Mouse (Mus musculus) G1E (cell line): ENCODE results near the gene Mplkip.

ENCODE experiments used
- CTCF ChIP-seq: IDR thresholded peaks from 2 replicates; pipeline ENCODE4 v1.5.1; 2012; ENCODE audit warnings: low read depth, low read length, inconsistent platforms, mixed read lengths
- GATA1 ChIP-seq: IDR thresholded peaks from 2 replicates; pipeline ENCODE4 v1.6.1; 2012; ENCODE audit warnings: borderline replicate concordance, low read length, inconsistent platforms, mixed read lengths

DNA sequence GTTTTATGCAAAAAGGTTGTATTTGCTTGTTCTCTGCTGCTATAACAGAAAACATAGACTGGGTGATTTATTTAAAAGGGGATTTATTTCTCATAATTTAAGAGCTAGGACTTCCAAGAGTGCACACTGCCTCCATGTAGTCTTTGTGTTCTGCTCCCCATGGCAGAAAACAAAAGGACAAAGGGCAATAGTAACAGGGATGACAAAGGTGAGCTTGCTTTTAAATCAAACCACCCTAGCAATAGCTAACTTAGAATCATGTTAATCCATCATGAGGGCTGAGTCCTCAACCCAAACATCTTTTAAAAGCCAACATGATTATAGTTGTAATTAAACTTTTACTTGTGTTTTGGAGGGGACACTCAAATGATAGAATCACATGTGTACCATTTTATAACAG, 5.5 kb upstream of the Mplkip start:
- TF ChIP-seq CTCF, result no peak
- TF ChIP-seq GATA1, result no peak
